Mouse (Mus musculus): Measurements from ENCODE around the gene Rtn4.

DNA sequence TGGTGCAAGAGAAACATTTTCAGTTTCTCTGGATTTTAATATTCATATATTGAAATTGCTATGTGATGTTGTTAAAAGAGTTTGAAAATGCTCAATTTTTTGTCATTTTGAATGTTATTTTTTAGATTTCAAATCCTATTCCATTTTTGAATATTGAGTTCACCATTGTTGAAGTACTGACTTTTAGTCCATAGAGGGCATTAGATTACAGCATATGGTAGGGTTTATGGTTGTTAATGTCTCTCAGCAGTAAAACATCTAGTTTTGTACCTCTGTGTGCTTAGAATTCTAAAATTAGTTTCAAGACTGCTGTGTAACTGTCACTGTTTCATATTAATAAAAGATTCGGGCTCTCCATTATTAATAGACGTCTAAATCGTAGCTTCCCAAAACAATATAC is 22.8 kb downstream of the Rtn4 start:
- no peak for TF ChIP-seq CTCF (conservative IDR thresholded peaks at IDR 0.05; ENCODE audit: insufficient read depth, insufficient read length, low read depth, low read length)
- TF ChIP-seq POLR2A (IDR thresholded peaks at IDR 0.05; ENCODE audit: low read depth, low read length) = no peak
